Mouse (Mus musculus) hindbrain, postnatal 0 days (tissue): ENCODE measurements around the gene Gm20422. TPM values are rescaled to one million over a fixed set of nuclear protein-coding genes. Genes with fewer than 3 reads are reported as not detected.

Experiments used
- ATAC-seq: fragments of 200-750 bp; cut with Nextera tagmentation; 2 replicates; pipeline ENCODE4 v1.8.0; 2017; ENCODE audit warnings: mild to moderate bottlenecking, moderate TSS enrichment, moderate library complexity
- DNase-seq: peaks from one replicate; pipeline ENCODE4 v3.0.0-alpha.2; 2015; ENCODE audit warnings: low spot score
- H3K27ac ChIP-seq: fragments of 300-500 bp; sonication (generic); 2 replicates; pipeline ENCODE4 v1.5.1; 2014; ENCODE audit warnings: mild to moderate bottlenecking
- H3K27me3 ChIP-seq: fragments of 300-500 bp; sonication (generic); 2 replicates; pipeline ENCODE4 v1.6.1; 2014; ENCODE audit warnings: low read length, mixed read lengths; ENCODE audit not compliant: insufficient read depth
- H3K36me3 ChIP-seq: fragments of 300-500 bp; sonication (generic); 2 replicates; pipeline ENCODE4 v1.6.1; 2014; ENCODE audit warnings: low read length, mixed read lengths; ENCODE audit not compliant: insufficient read depth
- H3K4me1 ChIP-seq: fragments of 300-500 bp; sonication (generic); 2 replicates; pipeline ENCODE4 v1.6.1; 2014; ENCODE audit warnings: antibody characterized with exemption, low read length, mixed read lengths; ENCODE audit not compliant: insufficient read depth
- H3K4me2 ChIP-seq: fragments of 300-500 bp; sonication (generic); 2 replicates; pipeline ENCODE4 v1.6.1; 2014; ENCODE audit warnings: low read depth, mild to moderate bottlenecking, low read length, moderate library complexity, mixed read lengths
- H3K4me3 ChIP-seq: fragments of 300-500 bp; sonication (generic); 2 replicates; pipeline ENCODE4 v1.5.1; 2014; ENCODE audit warnings: low read length
- H3K9ac ChIP-seq: fragments of 300-500 bp; sonication (generic); replicated peaks from 2 replicates; pipeline ENCODE4 v1.6.1; 2014; ENCODE audit warnings: mild to moderate bottlenecking, low read length, moderate library complexity, mixed read lengths
- H3K9me3 ChIP-seq: fragments of 300-500 bp; sonication (generic); 2 replicates; pipeline ENCODE4 v1.6.1; 2016; ENCODE audit warnings: low read length, mixed read lengths
- CTCF ChIP-seq: IDR thresholded peaks from 2 replicates; pipeline ENCODE4 v1.5.1; 2016; ENCODE audit warnings: antibody characterized with exemption, control low read depth, low read depth
- WGBS: fragments of 180-500 bp; shearing (Covaris S2); extraction: QIAGEN DNeasy Blood & Tissue Kit; methylation state at CpG from one replicate; pipeline ENCODE4 v1.1.7; 2014; 5-methylcytosine and 5-hydroxymethylcytosine counted together
- polyA plus RNA-seq: library from polyadenylated mRNA; unstranded; fragments of >200 nt; fragmentation: Nextera tagmentation; extraction: Ambion mirVana; gene quantifications from 2 replicates; pipeline ENCODE4 v1.2.1, GENCODE M21; 2015
- total RNA-seq: library from RNA; depleted of rRNA; stranded (reverse); fragments of >200 nt; gene quantifications from 2 replicates; pipeline ENCODE4 v1.2.3, GENCODE M21; 2014

The Gm20422 gene
- total and polyA plus RNA-seq, 2 experiments from 2014 or later, result 0.34 TPM; not detected in 1

GRCm38 (mm10) chr8:69794901-69795300, 20.2 kb upstream of the Gm20422 start:
- H3K4me2 ChIP-seq, result no peak overlapping the region
- H3K4me3 ChIP-seq, result no peak overlapping the region
- H3K4me1 ChIP-seq, result peaks cover 15% of the 10 kb centered on the region; the same call in 1 of the 2 replicates

DNA sequence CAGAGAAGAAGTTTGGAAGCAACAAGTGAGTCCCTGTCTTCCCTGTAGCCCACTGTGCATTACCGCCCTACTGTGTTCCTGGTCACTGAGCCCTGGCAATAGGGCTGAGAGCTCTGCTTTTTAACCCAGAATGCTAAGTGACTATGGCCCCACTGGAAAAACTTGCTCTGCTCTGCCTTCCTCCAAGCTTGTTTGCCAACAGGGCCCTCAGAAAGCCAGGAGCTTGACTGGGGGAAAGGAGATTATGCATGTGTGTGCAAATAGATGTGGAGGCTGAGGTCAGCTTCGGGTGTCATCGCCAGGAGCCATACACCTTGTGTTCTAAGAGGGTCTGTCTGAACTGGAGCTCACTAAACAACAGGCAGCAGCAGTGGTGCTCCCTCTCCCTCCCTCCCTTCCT, 19.4 kb upstream of the Gm20422 start:
- H3K4me2 ChIP-seq, result no peak overlapping the region
- no peak overlapping the region for H3K9ac ChIP-seq
- peaks cover 43% of the 10 kb centered on the region for H3K36me3 ChIP-seq
- no peak overlapping the region for H3K27ac ChIP-seq
- 91% methylated on average over 3 of the region's 3 CpGs for WGBS
- H3K4me1 ChIP-seq, result peaks cover 15% of the 10 kb centered on the region; the same call in 1 of the 2 replicates
- no peaks in the 10 kb centered on the region for H3K9me3 ChIP-seq
- ATAC-seq, result no peak
- no peak for DNase-seq
- H3K4me3 ChIP-seq, result no peak overlapping the region
- TF ChIP-seq CTCF, result no peak
- H3K27me3 ChIP-seq, result no peaks in the 10 kb centered on the region

More at GRCm38 (mm10) chr8:69794901-69795300, 20.2 kb upstream of the Gm20422 start:
- Histone ChIP-seq H3K27ac (no peak overlapping the region), H3K9ac (no peak overlapping the region), H3K9me3 (no peaks in the 10 kb centered on the region), H3K27me3 (no peaks in the 10 kb centered on the region), H3K36me3 (peaks cover 51% of the 10 kb centered on the region)
- DNase-seq (no peak), ATAC-seq (no peak)
- 85% methylated on average over 6 of the region's 6 CpGs for WGBS
- TF ChIP-seq CTCF, result no peak

DNA sequence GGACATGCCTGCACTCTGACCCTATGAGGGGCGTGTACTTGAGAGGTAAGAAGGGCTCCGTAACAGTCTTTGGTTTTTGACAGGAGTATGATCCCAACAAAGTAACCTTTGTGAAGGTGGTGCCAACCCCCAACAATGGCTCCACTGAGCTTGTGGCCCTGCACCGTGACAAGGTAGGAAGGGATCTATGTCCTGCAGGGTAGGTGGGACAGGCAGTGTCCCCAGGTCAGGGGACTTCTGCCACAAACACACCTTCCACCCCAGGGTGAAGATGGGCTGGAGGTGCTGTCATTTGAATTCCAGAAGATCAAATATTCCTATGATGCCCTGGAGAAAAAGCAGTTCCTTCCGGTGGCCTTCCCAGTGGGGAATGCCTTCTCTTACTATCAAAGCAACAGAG, 19.0 kb upstream of the Gm20422 start:
- peaks cover 39% of the 10 kb centered on the region for H3K36me3 ChIP-seq
- 90% methylated on average over 4 of the region's 4 CpGs for WGBS

GRCm38 (mm10) chr8:69791415-69792068, 16.9 kb upstream of the Gm20422 start:
- H3K4me1 ChIP-seq, result peaks cover 15% of the 10 kb centered on the region; the same call in 1 of the 2 replicates
- H3K27ac ChIP-seq, result peak overlapping the region; percentile 87
- no peaks in the 10 kb centered on the region for H3K27me3 ChIP-seq
- peak; percentile 76 for ATAC-seq
- peak; percentile 52 for DNase-seq
- H3K36me3 ChIP-seq, result peaks cover 18% of the 10 kb centered on the region
- H3K9ac ChIP-seq, result peak overlapping the region; percentile 94
- under 1% methylated on average over 48 of the region's 48 CpGs for WGBS
- H3K4me3 ChIP-seq, result peak overlapping the region; percentile 91
- no peaks in the 10 kb centered on the region for H3K9me3 ChIP-seq
- TF ChIP-seq CTCF, result no peak
- peak overlapping the region; percentile 86 for H3K4me2 ChIP-seq

More for the DNA sequence above, 19.0 kb upstream of the Gm20422 start:
- no peak for TF ChIP-seq CTCF
- H3K9ac ChIP-seq, result no peak overlapping the region
- no peak for DNase-seq
- H3K4me3 ChIP-seq, result no peak overlapping the region
- H3K27me3 ChIP-seq, result no peaks in the 10 kb centered on the region
- no peak overlapping the region for H3K4me2 ChIP-seq
- no peak for ATAC-seq
- no peak overlapping the region for H3K27ac ChIP-seq
- H3K4me1 ChIP-seq, result peaks cover 15% of the 10 kb centered on the region; the same call in 1 of the 2 replicates
- no peaks in the 10 kb centered on the region for H3K9me3 ChIP-seq

DNA sequence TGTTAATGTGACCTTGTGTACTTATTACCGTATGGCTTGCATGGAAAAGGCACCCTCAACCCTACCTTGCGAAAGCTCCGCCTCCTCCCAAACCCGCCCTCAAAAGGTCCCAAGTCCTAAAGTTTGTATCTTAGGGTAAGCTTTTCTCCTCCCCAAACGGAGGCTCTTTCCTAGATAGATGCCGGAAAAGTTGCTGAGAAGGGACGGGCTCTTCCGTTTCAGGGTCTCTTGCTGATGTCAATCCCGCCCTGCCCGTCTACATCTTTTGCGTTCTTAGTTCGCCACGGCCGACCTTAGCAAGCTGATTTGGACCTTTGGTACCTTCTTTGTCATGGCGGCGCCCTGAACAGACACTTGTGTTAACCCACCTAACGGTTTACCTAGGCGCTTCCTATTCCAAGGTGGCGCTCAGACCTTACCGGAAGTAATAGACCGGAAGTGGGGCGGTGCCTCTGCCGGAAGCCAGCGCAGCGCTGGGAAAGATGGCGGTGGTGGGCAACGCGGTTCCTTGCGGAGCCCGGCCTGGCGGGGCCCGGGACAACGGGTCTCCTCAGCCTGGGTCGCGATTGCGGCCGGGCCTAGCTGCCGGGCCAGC, 16.2 kb upstream of the Gm20422 start, which contains the start of the genes Atp13a1 and Zfp866:
TSS of gene Atp13a1 (plus strand) at position 391 of the 595 bp plus-strand sequence.
TSS of gene Zfp866 (minus strand) at position 406 of the 595 bp plus-strand sequence.
- H3K27ac ChIP-seq, result peak within 1 kb of the TSS; percentile 87
- peak within 1 kb of the TSS; percentile 91 for H3K4me3 ChIP-seq
- H3K4me2 ChIP-seq, result peak within 1 kb of the TSS; percentile 86
- under 1% methylated on average over 38 of the region's 38 CpGs for WGBS
- H3K9ac ChIP-seq, result peak within 1 kb of the TSS; percentile 94
- peaks cover 11% of the 10 kb centered on the region for H3K36me3 ChIP-seq
- H3K9me3 ChIP-seq, result no peaks in the 10 kb centered on the region
- no peaks in the 10 kb centered on the region for H3K27me3 ChIP-seq
- ATAC-seq (peak; percentile 96), DNase-seq (peak; percentile 93)
- peak; percentile 33; the same call in 1 of the 2 replicates for TF ChIP-seq CTCF
- H3K4me1 ChIP-seq, result peaks cover 15% of the 10 kb centered on the region; the same call in 1 of the 2 replicates

DNA sequence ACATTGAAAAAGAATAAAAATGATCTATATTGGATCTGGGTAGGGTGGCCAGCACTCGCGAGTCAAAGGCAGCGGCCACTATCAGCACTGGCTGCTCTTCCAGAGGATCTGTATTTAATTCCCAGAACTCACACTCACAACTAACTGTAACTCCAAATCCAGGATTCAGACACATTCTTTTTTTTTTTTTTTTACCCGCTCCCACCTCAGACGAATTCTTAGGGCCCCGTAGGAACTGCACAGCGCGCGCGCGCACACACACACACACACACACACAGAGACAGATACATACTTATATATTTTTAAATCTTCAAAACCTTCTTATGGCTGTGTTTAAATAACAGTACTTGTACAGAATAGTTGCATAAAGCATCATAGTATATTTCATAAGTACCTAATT, 15.7 kb upstream of the Gm20422 start:
- WGBS, result 37% methylated on average over 11 of the region's 11 CpGs
- Histone ChIP-seq H3K27ac (peak overlapping the region; percentile 87; the same call in 1 of the 2 replicates), H3K27me3 (no peaks in the 10 kb centered on the region), H3K9me3 (no peaks in the 10 kb centered on the region), H3K9ac (peak overlapping the region; percentile 94), H3K36me3 (peaks cover 8% of the 10 kb centered on the region), H3K4me3 (peak overlapping the region; percentile 91), H3K4me2 (peak overlapping the region; percentile 86), H3K4me1 (peaks cover 15% of the 10 kb centered on the region; the same call in 1 of the 2 replicates)
- ATAC-seq (peak; percentile 10; the same call in 1 of the 2 replicates), DNase-seq (no peak)
- TF ChIP-seq CTCF, result no peak
